Mouse (Mus musculus) hindbrain, embryonic 16.5 days (tissue): ENCODE measurements around the gene Pbx4. TPM values are rescaled to one million over a fixed set of nuclear protein-coding genes. Genes with fewer than 3 reads are reported as not detected.

Experiments used
- ATAC-seq: fragments of 200-750 bp; cut with Nextera tagmentation; 2 replicates; pipeline ENCODE4 v1.8.0; 2017; ENCODE audit warnings: moderate TSS enrichment, moderate library complexity
- H3K27ac ChIP-seq: fragments of 300-500 bp; sonication (generic); 2 replicates; pipeline ENCODE4 v1.5.1; 2014; ENCODE audit warnings: low read depth, mild to moderate bottlenecking, control low read depth, low read length, moderate library complexity
- H3K27me3 ChIP-seq: fragments of 300-500 bp; sonication (generic); replicated peaks from 2 replicates; pipeline ENCODE4 v1.6.1; 2014; ENCODE audit warnings: low read length; ENCODE audit not compliant: control insufficient read depth, insufficient read depth
- H3K36me3 ChIP-seq: fragments of 300-500 bp; sonication (generic); 2 replicates; pipeline ENCODE4 v1.6.1; 2014; ENCODE audit warnings: mild to moderate bottlenecking, low read length, moderate library complexity, mixed read lengths; ENCODE audit not compliant: control insufficient read depth, insufficient read depth
- H3K4me1 ChIP-seq: fragments of 300-500 bp; sonication (generic); 2 replicates; pipeline ENCODE4 v1.6.1; 2014; ENCODE audit warnings: low read depth, low read length; ENCODE audit not compliant: control insufficient read depth, insufficient read depth
- H3K4me2 ChIP-seq: fragments of 300-500 bp; sonication (generic); 2 replicates; pipeline ENCODE4 v1.6.1; 2014; ENCODE audit warnings: mild to moderate bottlenecking, low read length, control low read depth, moderate library complexity
- H3K4me3 ChIP-seq: fragments of 300-500 bp; sonication (generic); 2 replicates; pipeline ENCODE4 v1.5.1; 2014; ENCODE audit warnings: mild to moderate bottlenecking, low read length, control low read depth, moderate library complexity
- H3K9ac ChIP-seq: fragments of 300-500 bp; sonication (generic); 2 replicates; pipeline ENCODE4 v1.6.1; 2014; ENCODE audit warnings: low read depth, mild to moderate bottlenecking, control low read depth, low read length, moderate library complexity
- H3K9me3 ChIP-seq: fragments of 300-500 bp; sonication (generic); 2 replicates; pipeline ENCODE4 v1.6.1; 2014; ENCODE audit warnings: mild to moderate bottlenecking, low read length, moderate library complexity; ENCODE audit not compliant: control insufficient read depth
- WGBS: fragments of 180-500 bp; shearing (Covaris S2); extraction: QIAGEN DNeasy Blood & Tissue Kit; methylation state at CpG from one replicate; pipeline ENCODE4 v1.1.7; 2014; 5-methylcytosine and 5-hydroxymethylcytosine counted together
- polyA plus RNA-seq: library from polyadenylated mRNA; unstranded; fragments of >200 nt; fragmentation: Nextera tagmentation; extraction: Ambion mirVana; gene quantifications from 2 replicates; pipeline ENCODE4 v1.2.1, GENCODE M21; 2015

The Pbx4 gene
- polyA plus RNA-seq, 1 experiment from 2014 or later = 60.5 TPM

DNA sequence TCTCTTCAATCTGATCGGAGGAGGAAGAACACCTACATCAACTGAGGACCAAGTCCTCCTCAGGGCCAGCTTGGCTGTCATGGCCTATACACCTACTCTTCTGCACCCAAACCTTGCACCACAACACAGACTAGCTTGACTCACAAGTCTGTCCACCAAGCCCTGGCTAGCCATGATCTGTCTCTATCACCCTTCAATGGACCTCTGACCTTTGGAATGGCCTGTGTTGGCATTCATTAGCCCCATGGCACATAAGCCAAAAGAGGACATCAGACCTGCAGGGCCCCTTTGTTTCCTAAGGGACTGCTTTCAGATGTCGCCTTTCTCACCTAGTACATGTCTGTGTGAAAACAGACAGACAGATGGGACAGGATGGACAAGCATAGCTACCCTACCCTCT, 88.8 kb downstream of the Pbx4 start:
- Histone ChIP-seq H3K27ac (no peak overlapping the region; the same call in 1 of the 2 replicates), H3K9ac (no peak overlapping the region; the same call in 1 of the 2 replicates), H3K27me3 (no peaks in the 10 kb centered on the region), H3K9me3 (no peaks in the 10 kb centered on the region), H3K4me3 (no peak overlapping the region), H3K36me3 (peaks cover 4% of the 10 kb centered on the region; the same call in 1 of the 2 replicates), H3K4me2 (no peak overlapping the region), H3K4me1 (peaks cover 11% of the 10 kb centered on the region)
- WGBS = 85% methylated on average over 2 of the region's 2 CpGs
- ATAC-seq = no peak

Other genes with a start within 250 kb of the Pbx4 start
- 33.4 and 33.5 TPM in 2 replicates for gene Zfp868, start 206.9 kb upstream of the Pbx4 start, polyA plus RNA-seq
- gene Zfp964, start 178.0 kb upstream of the Pbx4 start, polyA plus RNA-seq = 2.1 and 2.3 TPM in 2 replicates
- 24.2 and 26.7 TPM in 2 replicates for gene Zfp869, start 121.8 kb upstream of the Pbx4 start, polyA plus RNA-seq
- 6.5 and 8.6 TPM in 2 replicates for gene Zfp963, start 82.5 kb upstream of the Pbx4 start, polyA plus RNA-seq
- gene Gm20422, start 57.6 kb upstream of the Pbx4 start, polyA plus RNA-seq = 0.64 TPM in 1 of 2 replicates, not detected in the other
- gene Atp13a1, start 41.3 kb upstream of the Pbx4 start, polyA plus RNA-seq = 50.1 and 56.4 TPM in 2 replicates
- 32.8 and 37.0 TPM in 2 replicates for gene Zfp866, start 41.3 kb upstream of the Pbx4 start, polyA plus RNA-seq
- 32.2 and 34.5 TPM in 2 replicates for gene Gmip, start 23.8 kb upstream of the Pbx4 start, polyA plus RNA-seq
- gene Lpar2, start 10.1 kb upstream of the Pbx4 start, polyA plus RNA-seq = 0.54 and 0.91 TPM in 2 replicates
- 6.6 and 7.0 TPM in 2 replicates for gene Cilp2, start 55.2 kb downstream of the Pbx4 start, polyA plus RNA-seq
- gene Tssk6, start 69.7 kb downstream of the Pbx4 start, polyA plus RNA-seq = 3.5 and 3.7 TPM in 2 replicates
- 191 and 216 TPM in 2 replicates for gene Ndufa13, start 70.1 kb downstream of the Pbx4 start, polyA plus RNA-seq
- gene Yjefn3, start 70.2 kb downstream of the Pbx4 start, polyA plus RNA-seq = 13.6 and 14.3 TPM in 2 replicates
- 13.9 and 19.7 TPM in 2 replicates for gene Gatad2a, start 163.9 kb downstream of the Pbx4 start, polyA plus RNA-seq
- gene Mau2, start 210.2 kb downstream of the Pbx4 start, polyA plus RNA-seq = 61.5 and 71.2 TPM in 2 replicates
- gene Sugp1, start 210.3 kb downstream of the Pbx4 start, polyA plus RNA-seq = 54.4 and 55.8 TPM in 2 replicates
- gene Tm6sf2, start 240.4 kb downstream of the Pbx4 start, polyA plus RNA-seq = 1.2 and 1.4 TPM in 2 replicates